Mouse (Mus musculus): ENCODE data around the gene Rnps1. TPM values are rescaled to one million over a fixed set of nuclear protein-coding genes. Genes with fewer than 3 reads are reported as not detected.

Rnps1 gene
- polyA plus RNA-seq, 1 experiment from 2014 or later = 373 TPM

GRCm38 (mm10) chr17:24429201-24429983 lies 15.0 kb downstream of the Rnps1 start:
- Histone ChIP-seq H3K9me3 (no peaks in the 10 kb centered on the region), H3K4me2 (no peak overlapping the region), H3K27ac (no peak overlapping the region), H3K9ac (replicated peaks) (no peak overlapping the region), H3K36me3 (peaks cover 27% of the 10 kb centered on the region), H3K4me1 (replicated peaks) (peaks cover 20% of the 10 kb centered on the region), H3K27me3 (no peaks in the 10 kb centered on the region), H3K4me3 (replicated peaks) (no peak overlapping the region)
- ATAC-seq (ENCODE audit: insufficient number of reproducible peaks, insufficient read depth, low FRiP score, low TSS enrichment, low read depth) = no peak
- 82% methylated on average over 14 of the region's 14 CpGs for WGBS

- no peaks in the 10 kb centered on the region for H3K27me3 ChIP-seq
- no peak overlapping the region for H3K4me3 ChIP-seq (replicated peaks)
- H3K4me1 ChIP-seq (replicated peaks) = no peaks in the 10 kb centered on the region
- no peak overlapping the region for H3K27ac ChIP-seq
- H3K36me3 ChIP-seq = peaks cover 92% of the 10 kb centered on the region
- ATAC-seq (ENCODE audit: insufficient number of reproducible peaks, insufficient read depth, low FRiP score, low TSS enrichment, low read depth) = peak; percentile 67; the same call in 1 of the 2 replicates
- no peak overlapping the region for H3K4me2 ChIP-seq
- 79% methylated on average over 5 of the region's 5 CpGs for WGBS
- no peaks in the 10 kb centered on the region for H3K9me3 ChIP-seq
- no peak overlapping the region for H3K9ac ChIP-seq (replicated peaks)
Measured at GRCm38 (mm10) chr17:24437016-24437415, 22.7 kb downstream of the Rnps1 start.

GRCm38 (mm10) chr17:24440377-24440776 lies 26.0 kb downstream of the Rnps1 start:
- Histone ChIP-seq H3K36me3 (peaks cover 97% of the 10 kb centered on the region), H3K4me2 (no peak overlapping the region)
- WGBS = 92% methylated on average over 8 of the region's 8 CpGs

GRCm38 (mm10) chr17:24441148-24441547 lies 26.8 kb downstream of the Rnps1 start:
- ATAC-seq (ENCODE audit: insufficient number of reproducible peaks, insufficient read depth, low FRiP score, low TSS enrichment, low read depth) = no peak
- H3K36me3 ChIP-seq = peaks cover 97% of the 10 kb centered on the region
- no peak overlapping the region for H3K27ac ChIP-seq
- H3K9ac ChIP-seq (replicated peaks) = no peak overlapping the region
- no peaks in the 10 kb centered on the region for H3K4me1 ChIP-seq (replicated peaks)
- no peaks in the 10 kb centered on the region for H3K27me3 ChIP-seq
- 54% methylated on average over 2 of the region's 2 CpGs for WGBS
- H3K4me2 ChIP-seq = no peak overlapping the region
- H3K9me3 ChIP-seq = no peaks in the 10 kb centered on the region
- no peak overlapping the region for H3K4me3 ChIP-seq (replicated peaks)

More at GRCm38 (mm10) chr17:24440377-24440776, 26.0 kb downstream of the Rnps1 start:
- H3K9ac ChIP-seq (replicated peaks) = no peak overlapping the region
- H3K4me3 ChIP-seq (replicated peaks) = no peak overlapping the region
- H3K27me3 ChIP-seq = no peaks in the 10 kb centered on the region
- no peak overlapping the region for H3K27ac ChIP-seq
- H3K4me1 ChIP-seq (replicated peaks) = no peaks in the 10 kb centered on the region
- no peaks in the 10 kb centered on the region for H3K9me3 ChIP-seq
- no peak for ATAC-seq (ENCODE audit: insufficient number of reproducible peaks, insufficient read depth, low FRiP score, low TSS enrichment, low read depth)

GRCm38 (mm10) chr17:24442107-24442506 lies 27.7 kb downstream of the Rnps1 start:
- Histone ChIP-seq H3K36me3 (peaks cover 97% of the 10 kb centered on the region), H3K4me1 (replicated peaks) (no peaks in the 10 kb centered on the region), H3K4me3 (replicated peaks) (no peak overlapping the region), H3K27me3 (no peaks in the 10 kb centered on the region), H3K4me2 (no peak overlapping the region), H3K9me3 (no peaks in the 10 kb centered on the region), H3K9ac (replicated peaks) (no peak overlapping the region), H3K27ac (no peak overlapping the region)
- 89% methylated on average over 14 of the region's 14 CpGs for WGBS
- ATAC-seq (ENCODE audit: insufficient number of reproducible peaks, insufficient read depth, low FRiP score, low TSS enrichment, low read depth) = no peak

GRCm38 (mm10) chr17:24442632-24443155 lies 28.3 kb downstream of the Rnps1 start, which contains the start of gene Dnase1l2:
Dnase1l2 (minus strand) TSS chr17:24443105.
- H3K9me3 ChIP-seq = no peaks in the 10 kb centered on the region
- no peak within 1 kb of the TSS; the same call in 1 of the 2 replicates for H3K9ac ChIP-seq (replicated peaks)
- peaks cover 97% of the 10 kb centered on the region for H3K36me3 ChIP-seq
- H3K27ac ChIP-seq = no peak within 1 kb of the TSS
- no peak within 1 kb of the TSS for H3K4me3 ChIP-seq (replicated peaks)
- no peak within 1 kb of the TSS for H3K4me2 ChIP-seq
- no peaks in the 10 kb centered on the region for H3K4me1 ChIP-seq (replicated peaks)
- no peak for ATAC-seq (ENCODE audit: insufficient number of reproducible peaks, insufficient read depth, low FRiP score, low TSS enrichment, low read depth)
- H3K27me3 ChIP-seq = no peaks in the 10 kb centered on the region
- 78% methylated on average over 7 of the region's 7 CpGs for WGBS

GRCm38 (mm10) chr17:24443409-24443808 lies 29.0 kb downstream of the Rnps1 start:
- peaks cover 97% of the 10 kb centered on the region for H3K36me3 ChIP-seq
- H3K27me3 ChIP-seq = no peaks in the 10 kb centered on the region
- no peak overlapping the region for H3K9ac ChIP-seq (replicated peaks)
- no peak overlapping the region for H3K4me3 ChIP-seq (replicated peaks)
- no peaks in the 10 kb centered on the region for H3K9me3 ChIP-seq
- H3K4me2 ChIP-seq = no peak overlapping the region
- H3K27ac ChIP-seq = no peak overlapping the region
- no peaks in the 10 kb centered on the region for H3K4me1 ChIP-seq (replicated peaks)
- ATAC-seq (ENCODE audit: insufficient number of reproducible peaks, insufficient read depth, low FRiP score, low TSS enrichment, low read depth) = no peak
- WGBS = 94% methylated on average over 4 of the region's 4 CpGs

GRCm38 (mm10) chr17:24446590-24446989 lies 32.2 kb downstream of the Rnps1 start:
- no peak for ATAC-seq (ENCODE audit: insufficient number of reproducible peaks, insufficient read depth, low FRiP score, low TSS enrichment, low read depth)
- Histone ChIP-seq H3K4me1 (replicated peaks) (no peaks in the 10 kb centered on the region), H3K27ac (no peak overlapping the region), H3K4me2 (no peak overlapping the region), H3K4me3 (replicated peaks) (no peak overlapping the region), H3K36me3 (peaks cover 97% of the 10 kb centered on the region), H3K9ac (replicated peaks) (no peak overlapping the region), H3K27me3 (no peaks in the 10 kb centered on the region), H3K9me3 (no peaks in the 10 kb centered on the region)
- WGBS = 97% methylated on average over 8 of the region's 8 CpGs

- Histone ChIP-seq H3K9me3 (no peaks in the 10 kb centered on the region), H3K27ac (no peak overlapping the region), H3K9ac (replicated peaks) (no peak overlapping the region), H3K4me3 (replicated peaks) (no peak overlapping the region), H3K36me3 (peaks cover 74% of the 10 kb centered on the region), H3K27me3 (no peaks in the 10 kb centered on the region), H3K4me2 (no peak overlapping the region), H3K4me1 (replicated peaks) (peaks cover 6% of the 10 kb centered on the region)
- WGBS = 88% methylated on average over 6 of the region's 6 CpGs
- no peak for ATAC-seq (ENCODE audit: insufficient number of reproducible peaks, insufficient read depth, low FRiP score, low TSS enrichment, low read depth)
Measured at GRCm38 (mm10) chr17:24449507-24449906, 35.1 kb downstream of the Rnps1 start.

- H3K4me3 ChIP-seq (replicated peaks) = no peak overlapping the region
- 95% methylated on average over 6 of the region's 6 CpGs for WGBS
- H3K27me3 ChIP-seq = no peaks in the 10 kb centered on the region
- no peak overlapping the region for H3K4me2 ChIP-seq
- peaks cover 57% of the 10 kb centered on the region for H3K36me3 ChIP-seq
- no peaks in the 10 kb centered on the region for H3K9me3 ChIP-seq
- peaks cover 6% of the 10 kb centered on the region for H3K4me1 ChIP-seq (replicated peaks)
- H3K9ac ChIP-seq (replicated peaks) = no peak overlapping the region
- H3K27ac ChIP-seq = no peak overlapping the region
- ATAC-seq (ENCODE audit: insufficient number of reproducible peaks, insufficient read depth, low FRiP score, low TSS enrichment, low read depth) = no peak
Measured at GRCm38 (mm10) chr17:24451220-24451619, 36.9 kb downstream of the Rnps1 start.

GRCm38 (mm10) chr17:24453372-24453771 lies 39.0 kb downstream of the Rnps1 start:
- peaks cover 6% of the 10 kb centered on the region for H3K4me1 ChIP-seq (replicated peaks)
- H3K9ac ChIP-seq (replicated peaks) = no peak overlapping the region
- peaks cover 36% of the 10 kb centered on the region for H3K36me3 ChIP-seq
- H3K4me3 ChIP-seq (replicated peaks) = no peak overlapping the region
- no peaks in the 10 kb centered on the region for H3K9me3 ChIP-seq
- WGBS = 86% methylated on average over 2 of the region's 2 CpGs
- no peak overlapping the region for H3K27ac ChIP-seq
- H3K4me2 ChIP-seq = peak overlapping the region; percentile 70; the same call in 1 of the 2 replicates
- ATAC-seq (ENCODE audit: insufficient number of reproducible peaks, insufficient read depth, low FRiP score, low TSS enrichment, low read depth) = no peak
- no peaks in the 10 kb centered on the region for H3K27me3 ChIP-seq
